8 mouse cellular contexts compared by ENCODE assay signal in genomic region chr5:135029007-135029854, GRCm38 (mm10). TPM values are rescaled to one million over a fixed set of nuclear protein-coding genes. Genes with fewer than 3 reads are reported as not detected.
DNase-seq lines count a peak whose midpoint lies in the region; ATAC-seq and TF ChIP-seq lines count a peak whose summit lies in the region.
"Had no signal": no experiment of that assay in that cellular context is flagged by ENCODE, and none has a peak within 500 bp of the region (broad histone marks: within the 10 kb centered on the region; RNA-seq: fewer than 3 reads in every experiment).

No protein-coding gene starts in this region.

- peak overlapping the region; percentile 28; the same call in 1 of the 2 replicates for H3K4me3 ChIP-seq in heart, embryonic 10.5 days
- H3K4me3 ChIP-seq in layer of hippocampus, adult 2 months = peak overlapping the region; percentile 3; the same call in 1 of the 2 replicates
- no peak overlapping the region for H3K4me3 ChIP-seq in forebrain, embryonic 11.5 days (ENCODE audit: low read depth, low read length)
- H3K4me3 ChIP-seq: neural tube, embryonic 12.5 days had no signal

- H3K27me3 ChIP-seq in heart, embryonic 10.5 days (ENCODE audit: insufficient read depth, poor library complexity, severe bottlenecking) = no peaks in the 10 kb centered on the region
- H3K27me3 ChIP-seq in forebrain, embryonic 11.5 days (ENCODE audit: control insufficient read depth, insufficient read depth, low read length) = no peaks in the 10 kb centered on the region
- H3K27me3 ChIP-seq: neural tube, embryonic 12.5 days had no signal

- no peak for ATAC-seq in forebrain, embryonic 11.5 days (replicated peaks; ENCODE audit: low FRiP score)

- H3K36me3 ChIP-seq in heart, embryonic 10.5 days = peaks cover 11% of the 10 kb centered on the region; the same call in 1 of the 2 replicates
- H3K36me3 ChIP-seq in forebrain, embryonic 11.5 days (ENCODE audit: control insufficient read depth, insufficient read depth, low read length) = no peaks in the 10 kb centered on the region
- H3K36me3 ChIP-seq: neural tube, embryonic 12.5 days had no signal

- peak; percentile 89 for DNase-seq in right cerebral cortex, adult 18-20 months
- DNase-seq in right cerebral cortex, postnatal 4 days = no peak
- DNase-seq in adrenal gland, postnatal 25 days = peak; percentile 89
- DNase-seq in heart, embryonic 10.5 days (ENCODE audit: low spot score) = no peak
- DNase-seq in layer of hippocampus, adult 2 months (ENCODE audit: low spot score in 2 of 2) = peak; percentile 55 to 67
- DNase-seq in right cerebral cortex, adult 2 months (ENCODE audit: low spot score in 2 of 2) = peak; percentile 77 to 81
- DNase-seq in forebrain, embryonic 11.5 days (ENCODE audit: low spot score) = no peak

- H3K9ac ChIP-seq in forebrain, embryonic 11.5 days (ENCODE audit: low read length) = no peak overlapping the region
- H3K9ac ChIP-seq: neural tube, embryonic 12.5 days had no signal

- no peaks in the 10 kb centered on the region for H3K9me3 ChIP-seq in heart, embryonic 10.5 days
- H3K9me3 ChIP-seq in forebrain, embryonic 11.5 days (ENCODE audit: control insufficient read depth, low read length) = no peaks in the 10 kb centered on the region

- no peak overlapping the region for H3K4me2 ChIP-seq in forebrain, embryonic 11.5 days (ENCODE audit: low read depth, low read length, severe bottlenecking)
- H3K4me2 ChIP-seq: neural tube, embryonic 12.5 days had no signal

- no peak for TF ChIP-seq CTCF in layer of hippocampus, adult 2 months (conservative IDR thresholded peaks at IDR 0.05)

- H3K4me1 ChIP-seq in heart, embryonic 10.5 days = peaks cover 34% of the 10 kb centered on the region
- peaks cover 5% of the 10 kb centered on the region; the same call in 1 of the 2 replicates for H3K4me1 ChIP-seq in forebrain, embryonic 11.5 days (replicated peaks; ENCODE audit: control insufficient read depth, insufficient read depth, low read length)

- 44% methylated on average over 18 of the region's 18 CpGs for WGBS in heart, embryonic 10.5 days
- 58% methylated on average over 18 of the region's 18 CpGs for WGBS in forebrain, embryonic 11.5 days

- peak overlapping the region; percentile 56; the same call in 1 of the 2 replicates for H3K27ac ChIP-seq in heart, embryonic 10.5 days
- peak overlapping the region; percentile 48; the same call in 1 of the 2 replicates for H3K27ac ChIP-seq in layer of hippocampus, adult 2 months
- H3K27ac ChIP-seq in forebrain, embryonic 11.5 days (ENCODE audit: low read depth, low read length) = no peak overlapping the region
- H3K27ac ChIP-seq: neural tube, embryonic 12.5 days had no signal

RNA-seq across cellular contexts. Expression of gene Stx1a, which starts 5.9 kb away (rescaled TPM):
- 10.4 and 11.1 TPM in 2 replicates for total RNA-seq in adrenal gland, postnatal 25 days (2021)
- 8.5 and 8.6 TPM in 2 replicates for polyA plus RNA-seq in heart, embryonic 10.5 days (2016; fragmentation: Nextera tagmentation; extraction: Ambion mirVana)
- total RNA-seq in layer of hippocampus, adult 2 months (2021) = 10 to 100 TPM; 92.3 to 97.6 TPM
- 11.2 and 14.9 TPM in 2 replicates for polyA plus RNA-seq in forebrain, embryonic 11.5 days (2014; fragmentation: Nextera tagmentation; extraction: Ambion mirVana)

RNA-seq across cellular contexts. Expression of gene Abhd11, which starts 20.3 kb away (rescaled TPM):
- total RNA-seq in adrenal gland, postnatal 25 days (2021) = 54.5 and 61.8 TPM in 2 replicates
- 57.8 and 63.7 TPM in 2 replicates for polyA plus RNA-seq in heart, embryonic 10.5 days (2016; fragmentation: Nextera tagmentation; extraction: Ambion mirVana)
- 10 to 100 TPM; 30.0 to 32.7 TPM for total RNA-seq in layer of hippocampus, adult 2 months (2021)
- 38.9 and 39.1 TPM in 2 replicates for polyA plus RNA-seq in forebrain, embryonic 11.5 days (2014; fragmentation: Nextera tagmentation; extraction: Ambion mirVana)

RNA-seq across cellular contexts. Expression of gene Dnajc30, which starts 34.8 kb away (rescaled TPM):
- 29.6 and 38.8 TPM in 2 replicates for total RNA-seq in adrenal gland, postnatal 25 days (2021)
- 24.5 and 27.6 TPM in 2 replicates for polyA plus RNA-seq in heart, embryonic 10.5 days (2016; fragmentation: Nextera tagmentation; extraction: Ambion mirVana)
- 10 to 100 TPM; 39.1 to 43.1 TPM for total RNA-seq in layer of hippocampus, adult 2 months (2021)
- polyA plus RNA-seq in forebrain, embryonic 11.5 days (2014; fragmentation: Nextera tagmentation; extraction: Ambion mirVana) = 26.2 and 27.1 TPM in 2 replicates

RNA-seq across cellular contexts. Expression of gene Bud23, which starts 35.5 kb away (rescaled TPM):
- total RNA-seq in adrenal gland, postnatal 25 days (2021) = 58.5 and 66.1 TPM in 2 replicates
- 99.4 and 134 TPM in 2 replicates for polyA plus RNA-seq in heart, embryonic 10.5 days (2016; fragmentation: Nextera tagmentation; extraction: Ambion mirVana)
- total RNA-seq in layer of hippocampus, adult 2 months (2021) = 10 to 100 TPM; 49.9 to 53.4 TPM
- 142 and 148 TPM in 2 replicates for polyA plus RNA-seq in forebrain, embryonic 11.5 days (2014; fragmentation: Nextera tagmentation; extraction: Ambion mirVana)

RNA-seq across cellular contexts. Expression of gene Cldn3, which starts 43.2 kb away (rescaled TPM):
- 1.0 and 2.2 TPM in 2 replicates for total RNA-seq in adrenal gland, postnatal 25 days (2021)
- polyA plus RNA-seq in heart, embryonic 10.5 days (2016; fragmentation: Nextera tagmentation; extraction: Ambion mirVana) = 2.7 and 10.2 TPM in 2 replicates
- total RNA-seq in layer of hippocampus, adult 2 months (2021) = under 1 TPM in 1 of 2 experiments, not detected in 1; 0.37 TPM
- 4.4 and 7.3 TPM in 2 replicates for polyA plus RNA-seq in forebrain, embryonic 11.5 days (2014; fragmentation: Nextera tagmentation; extraction: Ambion mirVana)

Comparison
In these comparisons a context has a peak if more than half of its experiments do, and no peak if none do; other contexts are left out.
1. DNase-seq: peak in right cerebral cortex, adult 18-20 months (single experiment), adrenal gland, postnatal 25 days (single experiment), layer of hippocampus, adult 2 months (2 of 2) and right cerebral cortex, adult 2 months (2 of 2); none in right cerebral cortex, postnatal 4 days (single experiment), heart, embryonic 10.5 days (single experiment) and forebrain, embryonic 11.5 days (single experiment).